Mouse (Mus musculus): ENCODE measurements around the gene Klf12. TPM values are rescaled to one million over a fixed set of nuclear protein-coding genes. Genes with fewer than 3 reads are reported as not detected.
"Not testable (repeated sequence)": the region's sequence is repeated elsewhere in the genome, so short reads cannot be mapped to it uniquely, and the experiment has no call there.

The Klf12 gene
- polyA plus RNA-seq, 1 experiment from 2014 or later: 8.8 TPM

GRCm38 (mm10) chr14:99886503-99886902 lies 398.0 kb downstream of the Klf12 start:
- no peak for DNase-seq (ENCODE audit: low spot score)

GRCm38 (mm10) chr14:99885562-99885961 lies 398.9 kb downstream of the Klf12 start:
- DNase-seq (ENCODE audit: low spot score): no peak

- no peak for DNase-seq (ENCODE audit: low spot score)
Observed at GRCm38 (mm10) chr14:99885128-99885527, 399.4 kb downstream of the Klf12 start.

GRCm38 (mm10) chr14:99876791-99877578 lies 407.5 kb downstream of the Klf12 start:
- no peak for DNase-seq (ENCODE audit: low spot score)

- DNase-seq (ENCODE audit: low spot score): no peak
Observed at GRCm38 (mm10) chr14:99873725-99874124, 410.8 kb downstream of the Klf12 start.

- no peak for DNase-seq (ENCODE audit: low spot score)
Observed at GRCm38 (mm10) chr14:99856158-99857011, 428.1 kb downstream of the Klf12 start.

- DNase-seq (ENCODE audit: low spot score): not testable (repeated sequence)
Observed at GRCm38 (mm10) chr14:99854467-99854807, 430.0 kb downstream of the Klf12 start.

GRCm38 (mm10) chr14:99853769-99854466 lies 430.6 kb downstream of the Klf12 start:
- DNase-seq (ENCODE audit: low spot score): not testable (repeated sequence)

GRCm38 (mm10) chr14:99850350-99850749 lies 434.1 kb downstream of the Klf12 start:
- no peak for DNase-seq (ENCODE audit: low spot score)

- no peak for DNase-seq (ENCODE audit: low spot score)
Observed at GRCm38 (mm10) chr14:99847502-99847901, 437.0 kb downstream of the Klf12 start.

GRCm38 (mm10) chr14:99826713-99827112 lies 457.8 kb downstream of the Klf12 start:
- no peak for DNase-seq (ENCODE audit: low spot score)

All from thymus, postnatal 0 days (tissue).